Mouse (Mus musculus): ENCODE results near the gene Urm1.

The Urm1 gene

GRCm38 (mm10) chr2:29826926-29827708, 7.2 kb downstream of the Urm1 start:
- DNase-seq (ENCODE audit: inconsistent age in 2 of 2, low spot score in 1 of 2), result peak; percentile 97 to 98

GRCm38 (mm10) chr2:29827709-29828024, 7.8 kb downstream of the Urm1 start:
- DNase-seq (ENCODE audit: inconsistent age in 2 of 2, low spot score in 1 of 2), result no peak

- DNase-seq (ENCODE audit: inconsistent age in 2 of 2, low spot score in 1 of 2), result no peak
These were observed 11.2 kb downstream of the Urm1 start for GRCm38 (mm10) chr2:29831106-29831505.

GRCm38 (mm10) chr2:29833796-29834195, 13.9 kb downstream of the Urm1 start:
- no peak for DNase-seq (ENCODE audit: inconsistent age in 2 of 2, low spot score in 1 of 2)

GRCm38 (mm10) chr2:29835391-29835899, 15.6 kb downstream of the Urm1 start:
- no peak for DNase-seq (ENCODE audit: inconsistent age in 2 of 2, low spot score in 1 of 2)

- DNase-seq (ENCODE audit: inconsistent age in 2 of 2, low spot score in 1 of 2), result no peak
These were observed 19.6 kb downstream of the Urm1 start for GRCm38 (mm10) chr2:29839460-29839859.

- no peak for DNase-seq (ENCODE audit: inconsistent age in 2 of 2, low spot score in 1 of 2)
These were observed 23.6 kb downstream of the Urm1 start for GRCm38 (mm10) chr2:29843231-29844105.

- DNase-seq (ENCODE audit: inconsistent age in 2 of 2, low spot score in 1 of 2), result no peak
These were observed 24.2 kb downstream of the Urm1 start for GRCm38 (mm10) chr2:29844115-29844514.

- no peak for DNase-seq (ENCODE audit: inconsistent age in 2 of 2, low spot score in 1 of 2)
These were observed 24.8 kb downstream of the Urm1 start for GRCm38 (mm10) chr2:29844661-29845060.

GRCm38 (mm10) chr2:29845636-29846035, 25.8 kb downstream of the Urm1 start:
- DNase-seq (ENCODE audit: inconsistent age in 2 of 2, low spot score in 1 of 2), result no peak

GRCm38 (mm10) chr2:29846061-29846853, 26.4 kb downstream of the Urm1 start:
- DNase-seq (ENCODE audit: inconsistent age in 2 of 2, low spot score in 1 of 2), result no peak

GRCm38 (mm10) chr2:29846911-29847310, 27.0 kb downstream of the Urm1 start:
- no peak for DNase-seq (ENCODE audit: inconsistent age in 2 of 2, low spot score in 1 of 2)

- DNase-seq (ENCODE audit: inconsistent age in 2 of 2, low spot score in 1 of 2), result no peak
These were observed 29.2 kb downstream of the Urm1 start for GRCm38 (mm10) chr2:29849041-29849440.

GRCm38 (mm10) chr2:29849841-29850480, 30.1 kb downstream of the Urm1 start:
- DNase-seq (ENCODE audit: inconsistent age in 2 of 2, low spot score in 1 of 2), result no peak

GRCm38 (mm10) chr2:29852957-29853485, 33.1 kb downstream of the Urm1 start:
- no peak for DNase-seq (ENCODE audit: inconsistent age in 2 of 2, low spot score in 1 of 2)

- DNase-seq (ENCODE audit: inconsistent age in 2 of 2, low spot score in 1 of 2), result no peak
These were observed 33.9 kb downstream of the Urm1 start for GRCm38 (mm10) chr2:29853736-29854135.

GRCm38 (mm10) chr2:29855585-29856210, 35.8 kb downstream of the Urm1 start:
- DNase-seq (ENCODE audit: inconsistent age in 2 of 2, low spot score in 1 of 2), result no peak

GRCm38 (mm10) chr2:29856451-29857260, 36.8 kb downstream of the Urm1 start:
- DNase-seq (ENCODE audit: inconsistent age in 2 of 2, low spot score in 1 of 2), result no peak

GRCm38 (mm10) chr2:29857341-29857740, 37.5 kb downstream of the Urm1 start:
- no peak for DNase-seq (ENCODE audit: inconsistent age in 2 of 2, low spot score in 1 of 2)

Data from adrenal gland, adult (tissue).